Mouse (Mus musculus) gastrocnemius, adult 2 months (tissue): ENCODE results near the gene Gatad2b. TPM values are rescaled to one million over a fixed set of nuclear protein-coding genes. Genes with fewer than 3 reads are reported as not detected.

ENCODE experiments used
- DNase-seq: peaks from one replicate; pipeline ENCODE4 v3.0.0; 2022
- H3K27ac ChIP-seq: fragments of 200-600 bp; 2 replicates; pipeline ENCODE4 v1.8.1; 2022; ENCODE audit warnings: mild to moderate bottlenecking
- H3K4me3 ChIP-seq: fragments of 200-600 bp; 2 replicates; pipeline ENCODE4 v1.8.1; 2022; ENCODE audit warnings: mild to moderate bottlenecking, moderate library complexity
- CTCF ChIP-seq: fragments of 200-600 bp; IDR thresholded peaks from 2 replicates; pipeline ENCODE4 v1.8.1; 2022; ENCODE audit warnings: antibody characterized with exemption, mild to moderate bottlenecking, moderate library complexity
- intact Hi-C: fragments of 180-260 bp; cut with DNase I; formaldehyde crosslinking; loops from one replicate; pipeline ENCODE4 v1.15.1; 2025
- total RNA-seq, 2 experiments: library from RNA; stranded (reverse); gene quantifications; 2 replicates each; pipeline ENCODE4 v1.2.3; 2021

Gene Gatad2b
- total RNA-seq, 2 experiments from 2014 or later, result 50.2 to 53.9 TPM

GRCm38 (mm10) chr3:90376247-90376585, 83.2 kb downstream of the Gatad2b start:
- no peak for TF ChIP-seq CTCF
- no peak overlapping the region for H3K27ac ChIP-seq
- intact Hi-C loops, result no loop called here
- no peak for DNase-seq
- H3K4me3 ChIP-seq, result no peak overlapping the region

DNA sequence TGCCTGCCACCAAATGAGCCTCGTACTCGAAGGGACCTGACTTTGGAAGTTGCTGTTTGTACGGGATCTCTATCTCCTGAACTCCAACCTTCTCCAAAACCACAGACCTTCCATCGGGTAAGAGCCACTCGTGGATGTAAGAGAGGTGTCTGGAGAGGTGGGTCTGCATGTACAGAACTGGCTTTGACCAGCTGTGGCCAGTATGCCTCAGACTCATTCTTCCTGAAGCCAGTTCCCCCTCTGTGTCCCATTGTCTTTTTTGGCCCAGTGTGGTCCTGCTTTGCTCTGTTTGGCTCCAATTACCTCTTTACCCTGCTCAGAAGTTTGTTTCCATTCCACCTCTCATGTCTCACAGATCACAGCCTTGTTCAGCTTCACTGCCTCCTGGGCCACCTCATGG, 85.5 kb downstream of the Gatad2b start:
- no peak overlapping the region for H3K27ac ChIP-seq
- no peak for TF ChIP-seq CTCF
- DNase-seq, result no peak
- no peak overlapping the region for H3K4me3 ChIP-seq
- intact Hi-C loops, result no loop called here

GRCm38 (mm10) chr3:90381727-90382126, 88.7 kb downstream of the Gatad2b start:
- intact Hi-C loops, result no loop called here
- no peak overlapping the region for H3K27ac ChIP-seq
- H3K4me3 ChIP-seq, result no peak overlapping the region
- no peak for DNase-seq
- no peak for TF ChIP-seq CTCF

- Histone ChIP-seq H3K27ac (no peak overlapping the region), H3K4me3 (no peak overlapping the region)
- no peak for TF ChIP-seq CTCF
- DNase-seq, result no peak
- intact Hi-C loops, result no loop called here
Observed at GRCm38 (mm10) chr3:90383690-90384089, 90.7 kb downstream of the Gatad2b start.

DNA sequence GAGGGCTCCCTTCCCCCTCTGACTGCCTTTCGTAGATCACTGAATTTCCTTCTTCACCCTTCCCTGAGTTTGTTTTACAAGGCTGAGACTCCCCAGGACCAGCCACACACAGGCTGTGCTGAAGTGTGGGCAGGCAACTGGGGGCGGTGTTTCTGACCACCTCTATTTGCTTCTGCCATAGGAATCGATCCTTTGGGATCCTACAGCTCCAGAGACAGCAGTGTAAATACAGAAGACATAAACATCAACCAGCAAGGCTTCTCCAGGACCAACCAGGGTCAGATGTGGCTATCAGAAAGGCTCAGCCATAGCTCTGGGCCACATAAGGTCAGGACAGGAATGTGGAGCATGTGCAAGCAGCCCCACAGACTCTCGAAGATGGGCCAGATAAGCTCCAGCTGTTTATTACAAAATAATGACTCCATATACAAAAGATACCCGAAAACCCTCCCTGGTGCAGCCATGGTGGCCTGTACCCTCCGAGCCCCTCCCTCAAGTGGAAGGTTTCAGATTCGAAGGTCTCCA, 91.9 kb downstream of the Gatad2b start:
- no peak for DNase-seq
- no peak for TF ChIP-seq CTCF
- Histone ChIP-seq H3K4me3 (no peak overlapping the region), H3K27ac (no peak overlapping the region)
- intact Hi-C loops, result no loop called here

DNA sequence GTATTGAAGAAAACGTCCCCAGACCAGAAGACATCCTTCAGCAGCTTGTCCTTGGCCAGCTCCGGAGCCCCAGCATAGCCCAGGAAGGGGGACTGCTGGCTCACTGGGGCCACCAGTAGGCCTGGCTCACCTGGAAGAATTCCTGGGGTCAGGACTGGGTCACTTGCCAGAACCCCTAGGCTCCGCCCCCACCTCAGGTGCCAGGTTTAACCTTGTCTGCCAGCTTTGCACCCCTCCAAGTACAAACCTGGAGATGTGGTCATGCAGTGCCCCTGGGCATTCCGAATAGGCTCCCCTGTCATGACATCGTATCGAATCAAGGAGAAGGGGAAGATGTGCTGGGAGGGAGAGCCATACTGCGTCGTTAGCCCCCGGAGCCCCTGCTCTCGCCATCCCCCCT, 93.8 kb downstream of the Gatad2b start:
- intact Hi-C loops, result no loop called here
- no peak for TF ChIP-seq CTCF
- Histone ChIP-seq H3K4me3 (no peak overlapping the region), H3K27ac (no peak overlapping the region)
- DNase-seq, result no peak

GRCm38 (mm10) chr3:90387483-90387882, 94.5 kb downstream of the Gatad2b start:
- intact Hi-C loops, result no loop called here
- no peak for TF ChIP-seq CTCF
- Histone ChIP-seq H3K4me3 (no peak overlapping the region), H3K27ac (0 out of 2 replicates have a peak overlapping the region, but pooled peaks have one; percentile 3)
- peak; percentile 72 for DNase-seq

- Histone ChIP-seq H3K4me3 (peak overlapping the region; percentile 87), H3K27ac (no peak overlapping the region)
- DNase-seq, result no peak
- intact Hi-C loops, result no loop called here
- TF ChIP-seq CTCF, result no peak
Observed at GRCm38 (mm10) chr3:90388192-90388591, 95.2 kb downstream of the Gatad2b start.

DNA sequence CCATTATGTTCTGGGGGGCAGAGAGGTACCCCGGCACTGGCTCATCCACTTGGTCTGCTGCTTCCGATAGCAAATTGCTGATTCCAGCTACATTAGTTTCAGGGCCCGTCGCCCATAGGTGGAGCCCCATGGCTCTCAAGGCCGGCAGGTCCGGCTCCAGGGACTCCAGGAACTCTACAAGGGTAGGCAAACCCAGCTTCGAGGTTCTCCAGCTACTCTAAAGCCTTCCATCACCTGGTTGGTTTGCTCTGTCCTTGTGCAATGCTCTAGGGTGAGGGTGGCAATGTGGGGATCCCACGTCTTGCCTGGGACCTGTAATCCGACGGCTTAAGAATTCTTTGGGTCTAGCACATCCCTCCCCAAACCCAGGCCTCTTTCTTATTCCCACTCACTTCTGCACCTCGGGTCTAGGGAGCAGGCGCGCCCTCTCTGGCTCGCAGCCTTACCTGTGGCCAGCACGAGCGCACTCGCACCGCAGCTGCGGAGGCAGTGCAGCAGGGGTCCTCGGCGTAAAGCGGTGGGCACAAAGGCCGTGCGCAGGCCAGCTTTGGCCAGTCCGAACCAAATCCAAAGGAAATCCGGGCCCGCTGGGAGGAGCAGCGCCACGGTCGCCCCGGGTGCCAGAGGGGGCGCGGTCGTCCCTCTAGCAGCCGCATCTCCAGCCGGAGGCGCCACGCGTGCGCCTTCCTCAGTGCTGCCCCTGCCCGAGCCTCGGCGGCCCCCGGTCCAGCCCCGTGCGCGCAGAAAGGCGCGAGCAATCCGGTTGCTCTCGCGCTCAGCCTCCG, 95.9 kb downstream of the Gatad2b start:
- Histone ChIP-seq H3K27ac (peak overlapping the region; percentile 76), H3K4me3 (peak overlapping the region; percentile 87)
- DNase-seq, result peak; percentile 60
- intact Hi-C loops, result no loop called here
- peak; percentile 11; the same call in 1 of the 2 replicates for TF ChIP-seq CTCF

- DNase-seq, result peak; percentile 75
- intact Hi-C loops, result no loop called here
- Histone ChIP-seq H3K4me3 (peak within 1 kb of the TSS; percentile 87), H3K27ac (peak within 1 kb of the TSS; percentile 76)
- no peak for TF ChIP-seq CTCF
Observed at GRCm38 (mm10) chr3:90389511-90390490, 96.8 kb downstream of the Gatad2b start, which contains the start of gene Slc27a3. Gene Slc27a3, minus strand, starts transcription at chr3:90389938.

- TF ChIP-seq CTCF, result no peak
- Histone ChIP-seq H3K4me3 (no peak overlapping the region; the same call in 1 of the 2 replicates), H3K27ac (peak overlapping the region; percentile 76)
- DNase-seq, result no peak
- intact Hi-C loops, result no loop called here
Observed at GRCm38 (mm10) chr3:90391004-90391403, 98.0 kb downstream of the Gatad2b start.

DNA sequence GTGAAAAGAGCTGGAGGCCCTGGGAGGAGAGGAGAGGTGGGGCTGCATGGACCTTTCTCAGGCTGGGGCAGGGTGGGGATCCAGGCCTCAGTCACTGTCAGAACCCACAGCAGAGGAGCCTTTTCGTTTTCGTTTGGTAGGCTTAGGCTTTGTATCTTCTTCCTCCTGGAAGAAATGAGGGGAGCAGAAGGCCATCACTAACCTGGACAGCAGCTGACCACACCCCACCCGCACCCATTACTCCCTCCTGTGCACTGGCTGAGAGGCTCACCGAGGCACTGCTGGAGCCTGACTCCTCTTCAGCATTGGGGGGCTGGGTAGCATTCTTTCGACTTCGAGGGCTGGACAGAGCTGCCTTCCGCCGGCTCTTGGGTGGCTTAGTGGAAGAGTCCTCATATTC, 99.0 kb downstream of the Gatad2b start:
- DNase-seq, result no peak
- peak overlapping the region; percentile 75 for H3K27ac ChIP-seq
- intact Hi-C loops, result no loop called here
- 0 out of 2 replicates have a peak overlapping the region, but pooled peaks have one; percentile 11 for H3K4me3 ChIP-seq
- no peak for TF ChIP-seq CTCF

GRCm38 (mm10) chr3:90392661-90393060, 99.7 kb downstream of the Gatad2b start:
- intact Hi-C loops, result no loop called here
- Histone ChIP-seq H3K4me3 (peak overlapping the region; percentile 20), H3K27ac (peak overlapping the region; percentile 75)
- TF ChIP-seq CTCF, result no peak
- DNase-seq, result peak; percentile 78
